Mouse (Mus musculus): ENCODE measurements around the gene Hhatl. TPM values are rescaled to one million over a fixed set of nuclear protein-coding genes. Genes with fewer than 3 reads are reported as not detected.

Gene Hhatl
- polyA plus RNA-seq, 1 experiment from 2014 or later, result not detected

- WGBS, result 83% methylated on average over 6 of the region's 6 CpGs
Measured at GRCm38 (mm10) chr9:121828314-121828713, 36.0 kb upstream of the Hhatl start.

GRCm38 (mm10) chr9:121826356-121826755 is 34.0 kb upstream of the Hhatl start:
- no peak overlapping the region for H3K27ac ChIP-seq
- no peak overlapping the region for H3K4me2 ChIP-seq (replicated peaks)
- DNase-seq (ENCODE audit: low spot score) (no peak), ATAC-seq (ENCODE audit: low FRiP score) (no peak)
- H3K36me3 ChIP-seq (replicated peaks; ENCODE audit: control insufficient read depth, insufficient read depth), result no peaks in the 10 kb centered on the region
- H3K27me3 ChIP-seq (ENCODE audit: control insufficient read depth, insufficient read depth, low read length), result no peaks in the 10 kb centered on the region
- H3K9ac ChIP-seq, result no peak overlapping the region
- H3K4me3 ChIP-seq (replicated peaks; ENCODE audit: low read length), result no peak overlapping the region
- 94% methylated on average over 3 of the region's 3 CpGs for WGBS
- no peaks in the 10 kb centered on the region for H3K9me3 ChIP-seq (ENCODE audit: control insufficient read depth, low read length)
- H3K4me1 ChIP-seq (replicated peaks; ENCODE audit: control insufficient read depth, insufficient read depth, low read length), result peaks cover 4% of the 10 kb centered on the region; the same call in 1 of the 2 replicates

More at GRCm38 (mm10) chr9:121828314-121828713, 36.0 kb upstream of the Hhatl start:
- Histone ChIP-seq H3K4me1 (replicated peaks; ENCODE audit: control insufficient read depth, insufficient read depth, low read length) (no peaks in the 10 kb centered on the region; the same call in 1 of the 2 replicates), H3K9ac (no peak overlapping the region), H3K4me2 (replicated peaks) (no peak overlapping the region), H3K4me3 (replicated peaks; ENCODE audit: low read length) (no peak overlapping the region), H3K36me3 (replicated peaks; ENCODE audit: control insufficient read depth, insufficient read depth) (no peaks in the 10 kb centered on the region), H3K9me3 (ENCODE audit: control insufficient read depth, low read length) (no peaks in the 10 kb centered on the region), H3K27me3 (ENCODE audit: control insufficient read depth, insufficient read depth, low read length) (no peaks in the 10 kb centered on the region), H3K27ac (no peak overlapping the region)
- ATAC-seq (ENCODE audit: low FRiP score) (no peak), DNase-seq (ENCODE audit: low spot score) (no peak)

GRCm38 (mm10) chr9:121823991-121824390 is 31.7 kb upstream of the Hhatl start:
- DNase-seq (ENCODE audit: low spot score), result peak; percentile 45
- H3K27me3 ChIP-seq (ENCODE audit: control insufficient read depth, insufficient read depth, low read length), result no peaks in the 10 kb centered on the region
- H3K4me3 ChIP-seq (replicated peaks; ENCODE audit: low read length), result no peak overlapping the region
- no peaks in the 10 kb centered on the region for H3K36me3 ChIP-seq (replicated peaks; ENCODE audit: control insufficient read depth, insufficient read depth)
- no peak overlapping the region for H3K27ac ChIP-seq
- no peaks in the 10 kb centered on the region for H3K9me3 ChIP-seq (ENCODE audit: control insufficient read depth, low read length)
- 61% methylated on average over 7 of the region's 7 CpGs for WGBS
- no peak overlapping the region for H3K9ac ChIP-seq
- peak; percentile 38; the same call in 1 of the 2 replicates for ATAC-seq (ENCODE audit: low FRiP score)
- peaks cover 10% of the 10 kb centered on the region; the same call in 1 of the 2 replicates for H3K4me1 ChIP-seq (replicated peaks; ENCODE audit: control insufficient read depth, insufficient read depth, low read length)
- H3K4me2 ChIP-seq (replicated peaks), result no peak overlapping the region

- H3K4me2 ChIP-seq (replicated peaks), result no peak overlapping the region
- H3K36me3 ChIP-seq (replicated peaks; ENCODE audit: control insufficient read depth, insufficient read depth), result no peaks in the 10 kb centered on the region
- peaks cover 10% of the 10 kb centered on the region; the same call in 1 of the 2 replicates for H3K4me1 ChIP-seq (replicated peaks; ENCODE audit: control insufficient read depth, insufficient read depth, low read length)
- no peaks in the 10 kb centered on the region for H3K9me3 ChIP-seq (ENCODE audit: control insufficient read depth, low read length)
- DNase-seq (ENCODE audit: low spot score) (no peak), ATAC-seq (ENCODE audit: low FRiP score) (peak; percentile 32)
- no peaks in the 10 kb centered on the region for H3K27me3 ChIP-seq (ENCODE audit: control insufficient read depth, insufficient read depth, low read length)
- no peak overlapping the region for H3K9ac ChIP-seq
- WGBS, result 83% methylated on average over 1 of the region's 1 CpGs
- peak overlapping the region; percentile 70 for H3K27ac ChIP-seq
- no peak overlapping the region for H3K4me3 ChIP-seq (replicated peaks; ENCODE audit: low read length)
Measured at GRCm38 (mm10) chr9:121823051-121823450, 30.7 kb upstream of the Hhatl start.

- ATAC-seq (ENCODE audit: low FRiP score), result peak; percentile 79
- 44% methylated on average over 6 of the region's 6 CpGs for WGBS
- Histone ChIP-seq H3K36me3 (replicated peaks; ENCODE audit: control insufficient read depth, insufficient read depth) (no peaks in the 10 kb centered on the region), H3K9ac (0 out of 2 replicates have a peak overlapping the region, but pooled peaks have one; percentile 20), H3K4me3 (replicated peaks; ENCODE audit: low read length) (no peak overlapping the region), H3K4me1 (replicated peaks; ENCODE audit: control insufficient read depth, insufficient read depth, low read length) (peaks cover 10% of the 10 kb centered on the region; the same call in 1 of the 2 replicates), H3K27me3 (ENCODE audit: control insufficient read depth, insufficient read depth, low read length) (no peaks in the 10 kb centered on the region), H3K27ac (peak overlapping the region; percentile 70), H3K9me3 (ENCODE audit: control insufficient read depth, low read length) (no peaks in the 10 kb centered on the region), H3K4me2 (replicated peaks) (no peak overlapping the region)
- DNase-seq (ENCODE audit: low spot score), result peak; percentile 44
Measured at GRCm38 (mm10) chr9:121822585-121822991, 30.3 kb upstream of the Hhatl start.

- Histone ChIP-seq H3K4me2 (replicated peaks) (no peak overlapping the region), H3K9ac (no peak overlapping the region), H3K4me1 (replicated peaks; ENCODE audit: control insufficient read depth, insufficient read depth, low read length) (peaks cover 10% of the 10 kb centered on the region; the same call in 1 of the 2 replicates), H3K36me3 (replicated peaks; ENCODE audit: control insufficient read depth, insufficient read depth) (no peaks in the 10 kb centered on the region), H3K27ac (no peak overlapping the region), H3K9me3 (ENCODE audit: control insufficient read depth, low read length) (no peaks in the 10 kb centered on the region), H3K27me3 (ENCODE audit: control insufficient read depth, insufficient read depth, low read length) (no peaks in the 10 kb centered on the region), H3K4me3 (replicated peaks; ENCODE audit: low read length) (no peak overlapping the region)
- WGBS, result 71% methylated on average over 5 of the region's 5 CpGs
- ATAC-seq (ENCODE audit: low FRiP score), result no peak
- DNase-seq (ENCODE audit: low spot score), result no peak
Measured at GRCm38 (mm10) chr9:121820765-121821164, 28.5 kb upstream of the Hhatl start.

- Histone ChIP-seq H3K4me2 (replicated peaks) (no peak overlapping the region), H3K36me3 (replicated peaks; ENCODE audit: control insufficient read depth, insufficient read depth) (no peaks in the 10 kb centered on the region), H3K4me1 (replicated peaks; ENCODE audit: control insufficient read depth, insufficient read depth, low read length) (peaks cover 10% of the 10 kb centered on the region; the same call in 1 of the 2 replicates), H3K27ac (peak overlapping the region; percentile 20; the same call in 1 of the 2 replicates), H3K4me3 (replicated peaks; ENCODE audit: low read length) (no peak overlapping the region), H3K9me3 (ENCODE audit: control insufficient read depth, low read length) (no peaks in the 10 kb centered on the region), H3K9ac (no peak overlapping the region), H3K27me3 (ENCODE audit: control insufficient read depth, insufficient read depth, low read length) (no peaks in the 10 kb centered on the region)
- DNase-seq (ENCODE audit: low spot score) (no peak), ATAC-seq (ENCODE audit: low FRiP score) (no peak)
- WGBS, result 48% methylated on average over 7 of the region's 7 CpGs
Measured at GRCm38 (mm10) chr9:121819771-121820471, 27.6 kb upstream of the Hhatl start.

GRCm38 (mm10) chr9:121819073-121819770 is 26.9 kb upstream of the Hhatl start:
- peak overlapping the region; percentile 20; the same call in 1 of the 2 replicates for H3K27ac ChIP-seq
- H3K9me3 ChIP-seq (ENCODE audit: control insufficient read depth, low read length), result no peaks in the 10 kb centered on the region
- peaks cover 10% of the 10 kb centered on the region; the same call in 1 of the 2 replicates for H3K4me1 ChIP-seq (replicated peaks; ENCODE audit: control insufficient read depth, insufficient read depth, low read length)
- no peak for DNase-seq (ENCODE audit: low spot score)
- no peak overlapping the region for H3K4me3 ChIP-seq (replicated peaks; ENCODE audit: low read length)
- no peaks in the 10 kb centered on the region for H3K27me3 ChIP-seq (ENCODE audit: control insufficient read depth, insufficient read depth, low read length)
- ATAC-seq (ENCODE audit: low FRiP score), result no peak
- no peak overlapping the region for H3K4me2 ChIP-seq (replicated peaks)
- no peak overlapping the region for H3K9ac ChIP-seq
- WGBS, result 80% methylated on average over 9 of the region's 9 CpGs
- H3K36me3 ChIP-seq (replicated peaks; ENCODE audit: control insufficient read depth, insufficient read depth), result no peaks in the 10 kb centered on the region

GRCm38 (mm10) chr9:121815183-121815582 is 22.9 kb upstream of the Hhatl start:
- Histone ChIP-seq H3K9me3 (ENCODE audit: control insufficient read depth, low read length) (no peaks in the 10 kb centered on the region), H3K36me3 (replicated peaks; ENCODE audit: control insufficient read depth, insufficient read depth) (no peaks in the 10 kb centered on the region), H3K4me3 (replicated peaks; ENCODE audit: low read length) (no peak overlapping the region), H3K4me1 (replicated peaks; ENCODE audit: control insufficient read depth, insufficient read depth, low read length) (peaks cover 17% of the 10 kb centered on the region), H3K27ac (no peak overlapping the region), H3K27me3 (ENCODE audit: control insufficient read depth, insufficient read depth, low read length) (no peaks in the 10 kb centered on the region), H3K4me2 (replicated peaks) (no peak overlapping the region), H3K9ac (no peak overlapping the region)
- WGBS, result 82% methylated on average over 6 of the region's 6 CpGs
- DNase-seq (ENCODE audit: low spot score) (no peak), ATAC-seq (ENCODE audit: low FRiP score) (no peak)

Data from hindbrain, embryonic 14.5 days (tissue).